Mouse (Mus musculus) E14TG2a.4 (cell line): ENCODE data around the gene Mettl2.

Experiments
- CTCF ChIP-seq: conservative IDR thresholded peaks from 2 replicates; pipeline ENCODE4 v1.5.1; 2014; ENCODE audit warnings: low read length
- NANOG ChIP-seq: IDR thresholded peaks from 2 replicates; pipeline ENCODE4 v1.6.1; 2014; ENCODE audit warnings: borderline replicate concordance, low read length, mixed read lengths
- POU5F1 ChIP-seq: IDR thresholded peaks from 2 replicates; pipeline ENCODE4 v1.6.1; 2014; ENCODE audit warnings: low read length, borderline replicate concordance

DNA sequence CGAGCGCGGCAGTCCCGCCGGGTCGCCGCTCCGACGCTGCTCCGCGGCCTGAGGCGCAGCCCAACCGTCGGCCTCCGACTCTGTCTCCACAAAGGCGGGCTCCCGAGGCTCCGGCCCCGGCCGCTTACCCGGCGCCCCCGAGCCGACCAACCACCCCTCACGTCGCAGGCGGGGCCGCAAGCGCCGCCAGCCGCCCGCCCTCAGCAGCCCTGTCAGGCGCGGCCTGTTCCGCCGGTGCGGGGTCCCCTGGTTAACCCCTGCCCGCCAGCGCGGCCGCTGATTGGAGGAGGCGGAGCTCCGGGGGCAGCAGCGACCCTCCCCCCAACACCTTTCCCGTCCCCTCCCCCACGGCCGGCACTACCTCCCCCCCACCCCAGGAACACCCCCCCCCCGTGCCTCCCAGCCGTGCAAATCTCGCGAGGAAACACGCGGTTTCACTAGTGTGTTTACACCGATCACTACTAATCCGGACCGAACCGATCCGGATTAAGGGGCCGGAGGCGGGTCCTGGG lies 55.0 kb downstream of the Mettl2 start:
- TF ChIP-seq CTCF (no peak), POU5F1 (no peak), NANOG (no peak)
